Mouse (Mus musculus) kidney, adult 2 months (tissue): ENCODE measurements around the gene Reln. TPM values are rescaled to one million over a fixed set of nuclear protein-coding genes. Genes with fewer than 3 reads are reported as not detected.

Source experiments
- DNase-seq: peaks from one replicate; pipeline ENCODE4 v3.0.0; 2021
- H3K27ac ChIP-seq: fragments of 200-500 bp; 2 replicates; pipeline ENCODE4 v1.5.1; 2012; ENCODE audit warnings: low read depth, low read length, control low read depth, inconsistent platforms; ENCODE audit not compliant: insufficient read depth
- H3K27me3 ChIP-seq: fragments of 200-500 bp; replicated peaks from 2 replicates; pipeline ENCODE4 v1.6.1; 2012; ENCODE audit warnings: mild to moderate bottlenecking, moderate library complexity, low read length, inconsistent platforms; ENCODE audit not compliant: control insufficient read depth, insufficient read depth
- H3K36me3 ChIP-seq: fragments of 200-500 bp; 2 replicates; pipeline ENCODE4 v1.6.1; 2012; ENCODE audit warnings: mild to moderate bottlenecking, moderate library complexity, low read length, inconsistent platforms; ENCODE audit not compliant: control insufficient read depth, insufficient read depth
- H3K4me1 ChIP-seq: fragments of 200-500 bp; 2 replicates; pipeline ENCODE4 v1.6.1; 2011; ENCODE audit warnings: low read length; ENCODE audit not compliant: control insufficient read depth, insufficient read depth
- H3K4me3 ChIP-seq: fragments of 200-500 bp; 2 replicates; pipeline ENCODE4 v1.5.1; 2011; ENCODE audit warnings: mild to moderate bottlenecking, low read depth, low read length, control low read depth; ENCODE audit not compliant: insufficient read depth
- CTCF ChIP-seq: fragments of 200-500 bp; conservative IDR thresholded peaks from 2 replicates; pipeline ENCODE4 v1.5.1; 2011; ENCODE audit warnings: low read depth, mild to moderate bottlenecking, control low read depth, low read length, moderate library complexity, mixed read lengths; ENCODE audit not compliant: insufficient read depth, insufficient read length
- POLR2A ChIP-seq: fragments of 200-500 bp; IDR thresholded peaks from one replicate; pipeline ENCODE4 v1.6.1; 2011; ENCODE audit warnings: low read depth, low read length, control low read depth
- WGBS: fragments of 180-500 bp; shearing (Covaris S2); methylation state at CpG from one replicate; pipeline ENCODE4 v1.1.7; 2018; 5-methylcytosine and 5-hydroxymethylcytosine counted together
- polyA plus RNA-seq: library from polyadenylated mRNA; depleted of rRNA; stranded (reverse); fragments of >200 nt; gene quantifications from 2 replicates; pipeline ENCODE4 v1.2.3, GENCODE M21; 2012

Reln gene
- polyA plus RNA-seq, 1 experiment: 3.4 TPM

DNA sequence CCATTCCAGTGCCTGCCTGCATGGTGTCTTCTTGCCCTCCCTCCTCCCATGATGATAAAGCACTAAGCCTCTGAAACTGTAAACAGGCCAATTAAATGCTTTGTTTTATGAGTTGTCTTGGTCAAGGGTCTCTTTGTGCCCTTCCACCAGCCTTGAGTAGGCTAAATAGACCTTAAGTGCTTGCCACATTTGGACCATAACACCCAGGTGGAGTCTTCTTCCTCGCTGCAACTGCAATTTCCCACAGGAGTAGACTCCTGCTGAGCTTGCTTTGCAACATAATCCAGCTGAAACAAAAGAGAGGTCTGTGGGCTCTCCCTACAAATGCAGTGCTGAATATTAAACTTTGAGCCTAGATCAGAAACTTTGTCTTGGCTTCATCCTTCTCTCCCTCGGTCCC lies 35.5 kb downstream of the Reln start:
- Histone ChIP-seq H3K27me3 (no peaks in the 10 kb centered on the region), H3K4me3 (no peak overlapping the region), H3K27ac (no peak overlapping the region), H3K36me3 (no peaks in the 10 kb centered on the region), H3K4me1 (no peaks in the 10 kb centered on the region)
- 36% methylated on average over 2 of the region's 2 CpGs for WGBS
- no peak for TF ChIP-seq POLR2A
- no peak for TF ChIP-seq CTCF
- no peak for DNase-seq

DNA sequence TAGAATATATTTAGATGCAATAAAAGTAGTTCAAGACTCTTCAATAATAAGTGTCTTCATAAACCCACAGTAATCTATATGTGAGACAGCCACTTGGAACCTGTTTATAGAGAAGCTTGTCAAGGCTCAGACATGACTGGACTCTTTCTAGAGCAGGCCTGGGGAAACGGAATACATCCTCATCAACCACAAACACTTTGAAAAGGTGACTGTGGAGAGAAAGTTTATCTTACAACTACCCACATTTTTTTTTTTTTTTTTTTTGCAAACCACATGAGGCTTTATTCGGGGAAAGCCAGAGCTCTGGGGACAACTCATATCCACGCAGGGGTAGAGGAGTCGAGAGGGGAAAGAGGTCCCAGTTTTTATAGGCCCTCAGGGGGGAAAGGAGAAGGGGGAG lies 36.6 kb downstream of the Reln start:
- TF ChIP-seq POLR2A (no peak), CTCF (no peak)
- Histone ChIP-seq H3K36me3 (no peaks in the 10 kb centered on the region), H3K4me3 (no peak overlapping the region), H3K27ac (no peak overlapping the region), H3K27me3 (no peaks in the 10 kb centered on the region), H3K4me1 (no peaks in the 10 kb centered on the region)
- no peak for DNase-seq
- WGBS: 81% methylated on average over 4 of the region's 4 CpGs

DNA sequence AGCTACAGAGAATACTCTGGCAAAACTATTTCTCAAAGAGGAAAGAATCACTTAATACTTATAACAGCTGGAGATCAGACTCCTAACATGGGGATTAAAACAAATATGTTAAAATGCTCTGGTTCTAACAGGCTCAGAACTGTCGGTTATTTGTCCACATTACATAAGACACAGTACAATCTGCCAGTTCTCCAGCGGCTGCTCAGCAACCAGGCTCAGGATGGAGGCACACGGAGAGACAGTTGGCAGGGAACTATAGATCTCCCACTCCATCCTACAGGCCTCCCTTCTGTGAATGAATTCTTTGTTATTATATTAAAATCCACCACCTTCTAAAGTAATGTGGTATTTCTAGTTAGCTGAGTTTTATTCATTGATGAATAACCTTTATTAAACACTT lies 37.4 kb downstream of the Reln start:
- WGBS: 83% methylated on average over 3 of the region's 3 CpGs
- Histone ChIP-seq H3K4me3 (no peak overlapping the region), H3K27ac (no peak overlapping the region), H3K27me3 (no peaks in the 10 kb centered on the region), H3K4me1 (no peaks in the 10 kb centered on the region), H3K36me3 (no peaks in the 10 kb centered on the region)
- no peak for DNase-seq
- TF ChIP-seq CTCF (no peak), POLR2A (no peak)

DNA sequence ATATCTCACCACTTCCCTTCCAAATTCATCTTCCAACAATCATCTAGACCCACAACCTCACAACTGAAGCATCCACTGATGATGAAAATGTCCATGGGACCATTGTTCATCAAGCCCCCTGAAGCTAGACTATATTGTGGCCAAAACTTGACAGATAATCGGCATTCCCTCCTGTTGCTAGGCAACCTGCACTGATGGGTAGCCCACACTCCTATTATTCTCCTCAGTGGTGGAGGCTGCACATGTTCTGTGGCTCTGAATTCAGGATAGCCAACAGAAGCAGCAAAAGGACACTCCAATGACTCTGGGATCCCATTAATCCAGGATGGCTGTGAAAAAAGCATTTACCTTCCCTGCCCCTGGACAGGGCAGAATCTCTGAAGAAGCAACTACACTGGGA lies 40.8 kb downstream of the Reln start:
- TF ChIP-seq CTCF (no peak), POLR2A (no peak)
- no peaks in the 10 kb centered on the region for H3K4me1 ChIP-seq
- DNase-seq: no peak
- H3K27ac ChIP-seq: no peak overlapping the region
- H3K36me3 ChIP-seq: no peaks in the 10 kb centered on the region
- H3K4me3 ChIP-seq: no peak overlapping the region
- H3K27me3 ChIP-seq: no peaks in the 10 kb centered on the region
- WGBS: 71% methylated on average over 1 of the region's 1 CpGs

DNA sequence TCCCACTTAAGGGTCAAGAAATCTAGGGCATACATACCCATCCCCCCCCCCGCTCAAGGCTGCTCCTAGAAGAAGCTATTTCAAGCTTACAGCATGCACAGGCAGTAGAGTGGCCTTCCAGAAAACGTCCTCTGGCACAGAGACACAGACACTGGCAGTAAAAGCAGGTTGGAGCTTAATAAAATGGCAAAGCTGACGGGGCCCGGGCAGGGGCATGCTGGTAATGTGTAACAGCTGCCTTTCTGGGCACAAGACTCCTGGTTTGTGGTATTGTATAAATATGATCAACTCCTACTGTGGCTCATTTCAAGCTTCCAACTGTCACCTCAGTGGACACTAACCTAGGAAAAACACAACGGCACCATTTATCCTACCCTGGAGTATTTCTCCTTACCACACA lies 42.2 kb downstream of the Reln start:
- no peak for TF ChIP-seq POLR2A
- no peak for TF ChIP-seq CTCF
- no peak for DNase-seq
- Histone ChIP-seq H3K36me3 (no peaks in the 10 kb centered on the region), H3K27ac (no peak overlapping the region), H3K4me1 (no peaks in the 10 kb centered on the region), H3K4me3 (no peak overlapping the region), H3K27me3 (no peaks in the 10 kb centered on the region)
- 72% methylated on average over 5 of the region's 5 CpGs for WGBS

DNA sequence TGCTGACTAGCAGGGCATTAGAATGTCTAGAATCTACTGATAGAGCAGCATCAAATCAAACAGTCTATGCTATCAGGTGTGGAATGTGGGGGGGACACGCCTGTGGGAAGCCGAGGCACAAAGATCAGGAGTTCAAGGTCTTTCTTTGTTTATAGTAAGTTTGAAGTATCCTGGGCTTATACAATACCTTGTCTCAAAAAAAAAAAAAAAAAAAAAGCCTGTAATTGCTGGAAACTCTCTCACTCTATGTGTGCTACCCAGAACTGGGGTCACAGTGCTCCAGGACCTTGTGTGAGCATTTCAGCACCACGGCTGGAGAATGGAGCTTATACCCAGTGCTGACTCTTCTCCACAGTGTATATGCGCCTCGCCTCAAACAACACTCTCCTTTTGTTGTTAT lies 43.7 kb downstream of the Reln start:
- no peak for DNase-seq
- H3K4me3 ChIP-seq: no peak overlapping the region
- no peaks in the 10 kb centered on the region for H3K36me3 ChIP-seq
- H3K4me1 ChIP-seq: no peaks in the 10 kb centered on the region
- no peak for TF ChIP-seq POLR2A
- no peak for TF ChIP-seq CTCF
- no peak overlapping the region for H3K27ac ChIP-seq
- no peaks in the 10 kb centered on the region for H3K27me3 ChIP-seq
- WGBS: 80% methylated on average over 5 of the region's 5 CpGs

DNA sequence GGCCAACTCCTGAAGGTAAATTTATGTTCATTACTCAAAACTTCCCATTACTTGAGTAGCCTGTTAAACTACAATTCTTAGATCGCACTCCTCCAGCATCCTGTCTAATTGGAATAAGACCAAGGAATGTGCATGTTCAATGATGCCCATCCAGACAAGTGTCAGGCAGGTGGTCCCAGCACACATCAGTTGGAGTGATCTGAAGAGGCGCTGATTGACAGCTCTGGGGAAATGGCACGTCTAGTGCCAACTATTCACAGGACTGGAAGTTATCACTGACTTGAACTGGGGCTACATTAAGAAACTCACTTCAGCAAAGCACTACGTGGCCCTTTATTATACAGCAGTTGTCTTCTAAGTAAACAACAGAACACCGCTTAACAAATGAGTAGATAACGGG lies 44.5 kb downstream of the Reln start:
- H3K4me3 ChIP-seq: no peak overlapping the region
- no peaks in the 10 kb centered on the region for H3K4me1 ChIP-seq
- H3K27ac ChIP-seq: no peak overlapping the region
- no peaks in the 10 kb centered on the region for H3K36me3 ChIP-seq
- DNase-seq: no peak
- WGBS: 84% methylated on average over 6 of the region's 6 CpGs
- TF ChIP-seq CTCF: no peak
- no peak for TF ChIP-seq POLR2A
- no peaks in the 10 kb centered on the region for H3K27me3 ChIP-seq

DNA sequence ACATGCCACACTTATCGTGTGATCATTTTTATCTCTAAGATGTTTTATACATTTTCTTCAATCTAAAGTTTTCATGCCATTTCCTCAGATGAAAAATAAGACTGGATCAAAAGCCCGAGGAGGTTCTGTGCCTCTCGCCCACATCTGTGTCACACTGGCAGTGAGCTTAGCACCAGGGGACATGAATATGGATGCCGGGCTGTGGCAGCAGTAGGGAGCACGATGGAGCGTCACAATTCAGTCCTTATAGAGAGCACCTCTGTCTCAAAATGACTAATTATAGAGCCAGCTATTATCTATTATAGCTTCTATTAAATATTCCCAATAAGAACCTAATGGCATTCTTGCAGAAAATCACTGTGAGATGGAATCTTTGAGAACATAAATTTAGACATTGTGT lies 49.3 kb downstream of the Reln start:
- Histone ChIP-seq H3K4me1 (no peaks in the 10 kb centered on the region), H3K27ac (no peak overlapping the region), H3K27me3 (no peaks in the 10 kb centered on the region), H3K36me3 (no peaks in the 10 kb centered on the region), H3K4me3 (no peak overlapping the region)
- TF ChIP-seq POLR2A (no peak), CTCF (no peak)
- DNase-seq: no peak
- 82% methylated on average over 6 of the region's 6 CpGs for WGBS
